Mouse (Mus musculus) neural tube, embryonic 15.5 days (tissue): Measurements from ENCODE around the gene A730061H03Rik. TPM values are rescaled to one million over a fixed set of nuclear protein-coding genes. Genes with fewer than 3 reads are reported as not detected.

Experiments
- ATAC-seq: fragments of 200-750 bp; cut with Nextera tagmentation; 2 replicates; pipeline ENCODE4 v1.8.0; 2017; ENCODE audit warnings: mild to moderate bottlenecking, moderate TSS enrichment, moderate library complexity; ENCODE audit not compliant: low FRiP score
- H3K27ac ChIP-seq: fragments of 300-500 bp; sonication (generic); replicated peaks from 2 replicates; pipeline ENCODE4 v1.5.1; 2015; ENCODE audit warnings: mild to moderate bottlenecking, inconsistent platforms
- H3K27me3 ChIP-seq: fragments of 300-500 bp; sonication (generic); replicated peaks from 2 replicates; pipeline ENCODE4 v1.6.1; 2015; ENCODE audit warnings: inconsistent platforms
- H3K36me3 ChIP-seq: fragments of 300-500 bp; sonication (generic); 2 replicates; pipeline ENCODE4 v1.6.1; 2015; ENCODE audit warnings: inconsistent platforms
- H3K4me1 ChIP-seq: fragments of 300-500 bp; sonication (generic); 2 replicates; pipeline ENCODE4 v1.6.1; 2015; ENCODE audit warnings: inconsistent platforms
- H3K4me2 ChIP-seq: fragments of 300-500 bp; sonication (generic); 2 replicates; pipeline ENCODE4 v1.6.1; 2015; ENCODE audit warnings: inconsistent platforms, mild to moderate bottlenecking, moderate library complexity
- H3K4me3 ChIP-seq: fragments of 300-500 bp; sonication (generic); replicated peaks from 2 replicates; pipeline ENCODE4 v1.5.1; 2015; ENCODE audit warnings: mild to moderate bottlenecking, inconsistent platforms
- H3K9ac ChIP-seq: fragments of 300-500 bp; sonication (generic); replicated peaks from 2 replicates; pipeline ENCODE4 v1.6.1; 2015; ENCODE audit warnings: mild to moderate bottlenecking, inconsistent platforms
- H3K9me3 ChIP-seq: fragments of 300-500 bp; sonication (generic); replicated peaks from 2 replicates; pipeline ENCODE4 v1.6.1; 2016; ENCODE audit warnings: inconsistent platforms
- WGBS: fragments of 180-500 bp; shearing (Covaris S2); methylation state at CpG from one replicate; pipeline ENCODE4 v1.1.7; 2015; ENCODE audit warnings: mixed read lengths; 5-methylcytosine and 5-hydroxymethylcytosine counted together
- polyA plus RNA-seq: library from polyadenylated mRNA; unstranded; fragments of >200 nt; fragmentation: Nextera tagmentation; extraction: Ambion mirVana; gene quantifications from 2 replicates; pipeline ENCODE4 v1.2.1, GENCODE M21; 2015

Gene A730061H03Rik
- polyA plus RNA-seq, 1 experiment from 2014 or later: 0.75 TPM

DNA sequence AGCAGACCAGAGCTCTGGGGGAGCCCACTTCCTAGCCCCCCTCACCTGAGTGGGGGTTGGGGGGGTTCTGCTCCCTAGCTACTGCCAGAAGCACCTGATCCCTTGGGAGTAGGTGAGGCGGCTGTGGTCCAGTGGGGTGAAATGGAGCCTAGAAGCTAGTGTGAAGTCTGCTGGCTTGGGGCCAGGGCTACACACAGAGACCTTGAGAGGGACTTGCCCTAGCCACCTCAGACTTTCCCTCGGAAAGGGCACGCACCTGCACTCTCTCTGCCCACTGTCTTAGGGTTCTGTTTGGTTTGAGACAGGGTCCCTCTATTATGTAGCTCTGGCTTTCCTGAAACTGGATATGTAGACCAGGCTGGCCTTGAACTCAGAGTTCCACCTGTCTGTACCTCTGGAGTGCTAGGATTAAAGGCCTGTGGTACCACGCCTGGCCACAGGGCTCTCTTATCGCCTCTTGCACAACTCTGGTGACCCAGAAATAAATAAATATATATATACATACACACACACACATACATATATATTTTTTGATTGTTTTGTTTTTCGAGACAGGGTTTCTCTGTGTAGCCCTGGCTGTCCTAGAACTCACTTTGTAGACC, 18.6 kb upstream of the A730061H03Rik start:
- Histone ChIP-seq H3K36me3 (peaks cover 21% of the 10 kb centered on the region), H3K9ac (peak overlapping the region; percentile 87), H3K4me3 (peak overlapping the region; percentile 74), H3K9me3 (no peaks in the 10 kb centered on the region), H3K4me1 (peaks cover 18% of the 10 kb centered on the region), H3K27ac (peak overlapping the region; percentile 89), H3K4me2 (peak overlapping the region; percentile 91), H3K27me3 (no peaks in the 10 kb centered on the region)
- peak; percentile 51 for ATAC-seq
- 34% methylated on average over 6 of the region's 6 CpGs for WGBS

DNA sequence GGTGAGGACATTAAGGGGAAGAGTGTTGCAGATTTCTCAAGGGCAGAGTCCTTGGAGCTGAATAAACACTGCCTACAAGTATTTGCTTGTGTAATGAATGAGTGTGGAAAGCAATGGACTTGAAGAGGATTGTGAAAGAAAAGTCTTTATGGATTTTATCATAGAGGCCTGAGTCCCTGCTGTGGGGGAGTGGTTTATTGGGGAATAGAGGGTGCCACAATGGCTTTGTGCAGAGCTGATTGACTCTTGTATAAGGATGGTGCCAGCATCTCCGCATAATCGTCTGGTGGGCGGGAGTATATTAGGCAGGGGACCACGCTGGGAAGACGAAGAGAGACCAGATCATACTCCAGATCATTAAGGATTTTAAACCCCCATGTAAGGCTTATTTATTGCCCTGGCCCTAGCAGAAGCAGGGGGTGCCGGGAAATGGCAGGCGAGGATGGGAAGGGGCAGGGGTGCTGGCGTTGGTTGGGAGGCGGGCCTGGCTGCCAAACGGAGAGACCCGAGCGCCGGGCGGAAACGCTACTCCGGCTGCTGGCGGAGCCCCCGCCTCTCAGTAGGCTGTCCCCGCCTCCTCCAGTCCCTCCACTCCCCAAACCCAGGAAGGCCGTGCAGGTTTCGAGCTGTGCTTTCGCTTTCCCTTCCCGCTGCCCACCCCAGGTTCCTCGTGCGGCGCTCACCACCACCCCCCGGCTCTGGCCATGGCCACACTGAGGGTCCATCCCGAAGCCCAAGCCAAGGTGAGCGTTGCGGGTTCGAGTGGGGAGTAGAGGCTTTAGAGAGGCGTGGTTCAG, 17.9 kb upstream of the A730061H03Rik start, which contains the start of gene Psme1:
Gene Psme1, plus strand, starts transcription at position 253 of the 797 bp plus-strand sequence.
- Histone ChIP-seq H3K27ac (peak within 1 kb of the TSS; percentile 89), H3K9me3 (no peaks in the 10 kb centered on the region), H3K4me2 (peak within 1 kb of the TSS; percentile 91), H3K4me1 (peaks cover 18% of the 10 kb centered on the region), H3K27me3 (no peaks in the 10 kb centered on the region), H3K4me3 (peak within 1 kb of the TSS; percentile 74), H3K9ac (peak within 1 kb of the TSS; percentile 87), H3K36me3 (peaks cover 21% of the 10 kb centered on the region)
- under 1% methylated on average over 32 of the region's 32 CpGs for WGBS
- peak; percentile 92 for ATAC-seq

DNA sequence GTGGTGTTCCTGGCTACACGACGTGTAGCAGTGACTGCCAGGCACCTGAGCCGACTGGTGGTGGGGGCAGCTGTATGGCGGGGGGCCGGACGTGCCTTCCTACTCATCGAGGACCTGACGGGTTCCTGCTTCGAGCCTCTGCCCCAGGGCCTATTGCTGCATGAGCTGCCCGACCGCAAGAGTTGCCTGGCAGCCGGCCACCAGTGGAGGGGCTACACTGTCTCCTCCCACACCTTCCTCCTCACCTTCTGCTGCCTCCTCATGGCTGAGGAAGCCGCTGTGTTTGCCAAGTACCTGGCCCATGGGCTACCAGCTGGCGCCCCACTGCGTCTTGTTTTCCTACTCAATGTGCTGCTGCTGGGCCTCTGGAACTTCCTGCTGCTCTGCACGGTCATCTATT, 16.2 kb upstream of the A730061H03Rik start:
- Histone ChIP-seq H3K4me1 (peaks cover 18% of the 10 kb centered on the region), H3K36me3 (peaks cover 14% of the 10 kb centered on the region), H3K27me3 (no peaks in the 10 kb centered on the region), H3K27ac (no peak overlapping the region), H3K4me3 (no peak overlapping the region), H3K4me2 (no peak overlapping the region), H3K9ac (no peak overlapping the region), H3K9me3 (no peaks in the 10 kb centered on the region)
- WGBS: 83% methylated on average over 16 of the region's 16 CpGs
- no peak for ATAC-seq

DNA sequence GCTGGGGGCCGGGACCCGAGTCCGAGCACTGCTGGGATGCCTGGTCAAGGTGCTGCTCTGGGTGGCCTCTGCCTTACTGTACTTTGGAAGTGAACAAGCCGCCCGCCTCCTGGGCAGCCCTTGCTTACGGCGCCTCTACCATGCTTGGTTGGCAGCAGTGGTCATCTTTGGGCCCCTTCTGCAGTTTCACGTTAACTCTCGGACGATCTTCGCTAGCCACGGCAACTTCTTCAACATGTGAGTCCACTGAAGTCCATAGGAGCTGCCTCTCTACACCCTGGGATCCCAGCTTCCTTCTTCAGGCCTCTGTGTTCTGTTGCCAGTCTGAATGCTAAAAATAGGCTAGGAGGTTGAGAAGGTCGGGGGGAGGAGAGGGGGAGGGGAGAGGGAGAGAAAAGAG, 15.5 kb upstream of the A730061H03Rik start:
- Histone ChIP-seq H3K4me2 (no peak overlapping the region), H3K4me1 (peaks cover 18% of the 10 kb centered on the region), H3K4me3 (no peak overlapping the region), H3K9ac (no peak overlapping the region), H3K27ac (no peak overlapping the region), H3K36me3 (peaks cover 12% of the 10 kb centered on the region), H3K9me3 (no peaks in the 10 kb centered on the region), H3K27me3 (no peaks in the 10 kb centered on the region)
- WGBS: 82% methylated on average over 13 of the region's 13 CpGs
- no peak for ATAC-seq

DNA sequence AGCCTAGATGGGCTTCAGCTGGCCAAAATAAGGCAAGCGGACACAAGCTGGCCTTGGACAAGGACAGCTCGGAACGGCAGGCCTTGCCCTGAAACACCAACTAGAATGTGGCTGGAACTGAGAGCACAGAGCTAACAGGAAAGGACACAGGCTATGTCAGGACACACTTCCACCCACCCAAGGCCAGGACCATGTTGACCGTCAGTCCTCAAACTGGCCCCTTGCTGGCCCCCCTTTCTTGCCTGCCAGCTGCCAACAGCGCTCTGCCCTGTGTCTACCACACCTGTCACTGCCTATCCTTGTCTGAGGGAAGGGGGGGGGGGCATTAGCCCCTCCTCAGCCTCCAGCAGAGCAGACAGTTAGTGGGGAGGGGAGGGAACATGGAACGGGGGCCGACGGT, 15.1 kb upstream of the A730061H03Rik start, which contains the start of gene Fitm1:
Gene Fitm1, plus strand, starts transcription at position 316 of the 400 bp plus-strand sequence.
- Histone ChIP-seq H3K4me2 (no peak within 1 kb of the TSS), H3K4me1 (peaks cover 18% of the 10 kb centered on the region), H3K27ac (no peak within 1 kb of the TSS), H3K27me3 (no peaks in the 10 kb centered on the region), H3K9me3 (no peaks in the 10 kb centered on the region), H3K4me3 (no peak within 1 kb of the TSS), H3K36me3 (peaks cover 12% of the 10 kb centered on the region; the same call in 1 of the 2 replicates), H3K9ac (no peak within 1 kb of the TSS)
- WGBS: 86% methylated on average over 7 of the region's 8 CpGs
- no peak for ATAC-seq

DNA sequence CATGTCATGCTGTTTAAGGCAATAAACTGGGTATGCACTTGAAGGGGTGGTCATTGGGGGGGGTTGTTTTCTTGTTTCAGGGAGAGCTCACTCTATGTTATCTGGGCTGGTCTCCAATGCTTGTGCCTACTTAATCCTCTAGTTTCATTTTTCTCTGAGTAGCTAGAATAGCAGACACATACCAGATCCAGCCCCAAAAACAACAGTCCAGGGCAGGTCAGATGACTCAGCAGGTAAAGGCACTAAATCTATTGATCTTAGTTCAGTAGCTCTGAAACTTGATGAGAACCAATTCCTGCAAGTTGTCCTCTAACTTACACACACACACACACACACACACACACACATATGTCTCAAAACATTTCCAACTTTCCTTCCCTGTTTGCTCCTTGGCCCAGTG, 11.6 kb upstream of the A730061H03Rik start:
- Histone ChIP-seq H3K36me3 (peaks cover 42% of the 10 kb centered on the region), H3K4me3 (no peak overlapping the region), H3K27me3 (no peaks in the 10 kb centered on the region), H3K9me3 (no peaks in the 10 kb centered on the region), H3K4me1 (no peaks in the 10 kb centered on the region), H3K4me2 (no peak overlapping the region), H3K9ac (no peak overlapping the region), H3K27ac (no peak overlapping the region)
- no peak for ATAC-seq

DNA sequence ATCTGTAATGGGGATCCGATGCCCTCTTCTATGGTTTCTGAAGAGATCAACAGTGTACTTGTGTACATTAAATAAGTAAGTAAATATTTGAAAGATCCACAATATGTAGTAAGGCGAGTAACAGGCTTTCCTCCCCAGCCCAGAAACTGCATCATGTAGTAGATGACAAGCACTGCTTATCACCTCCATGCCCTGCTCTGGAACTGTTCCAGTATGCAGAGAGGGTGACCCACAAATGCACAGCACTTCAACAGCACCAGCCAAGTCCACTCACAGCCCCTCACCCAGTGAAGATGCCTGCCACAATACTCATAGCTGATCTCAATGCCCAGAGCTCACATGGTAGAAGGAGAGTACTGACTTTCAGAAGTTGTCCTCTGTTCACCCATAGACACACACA, 10.4 kb upstream of the A730061H03Rik start:
- Histone ChIP-seq H3K9me3 (no peaks in the 10 kb centered on the region), H3K4me2 (no peak overlapping the region), H3K4me3 (no peak overlapping the region), H3K27ac (no peak overlapping the region), H3K36me3 (peaks cover 53% of the 10 kb centered on the region), H3K4me1 (no peaks in the 10 kb centered on the region), H3K9ac (no peak overlapping the region), H3K27me3 (no peaks in the 10 kb centered on the region)
- no peak for ATAC-seq
- 93% methylated on average over 2 of the region's 2 CpGs for WGBS

DNA sequence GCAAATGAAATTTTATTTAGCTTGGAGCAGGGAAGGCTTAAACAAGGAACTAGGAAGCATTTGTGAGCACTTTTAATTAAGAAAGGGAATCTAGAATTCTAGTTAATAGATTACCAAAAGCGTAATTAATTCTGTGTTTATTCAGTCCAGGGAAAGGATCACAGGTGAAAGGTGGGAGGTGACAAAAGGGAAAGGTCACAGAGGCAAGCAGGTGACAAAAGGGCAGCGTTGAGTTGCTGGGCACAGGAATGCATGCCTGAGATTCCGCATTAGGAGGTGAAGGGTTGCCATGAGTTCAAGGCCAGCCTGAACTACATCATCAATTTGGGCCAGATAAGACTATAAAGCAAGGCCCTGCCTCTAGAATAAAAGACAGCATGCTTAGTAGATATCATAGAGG, 7.3 kb upstream of the A730061H03Rik start:
- 98% methylated on average over 3 of the region's 3 CpGs for WGBS
- Histone ChIP-seq H3K27ac (no peak overlapping the region), H3K4me2 (no peak overlapping the region), H3K4me1 (peaks cover 6% of the 10 kb centered on the region; the same call in 1 of the 2 replicates), H3K4me3 (no peak overlapping the region), H3K9me3 (no peaks in the 10 kb centered on the region), H3K27me3 (no peaks in the 10 kb centered on the region), H3K36me3 (peaks cover 75% of the 10 kb centered on the region), H3K9ac (no peak overlapping the region)
- no peak for ATAC-seq

DNA sequence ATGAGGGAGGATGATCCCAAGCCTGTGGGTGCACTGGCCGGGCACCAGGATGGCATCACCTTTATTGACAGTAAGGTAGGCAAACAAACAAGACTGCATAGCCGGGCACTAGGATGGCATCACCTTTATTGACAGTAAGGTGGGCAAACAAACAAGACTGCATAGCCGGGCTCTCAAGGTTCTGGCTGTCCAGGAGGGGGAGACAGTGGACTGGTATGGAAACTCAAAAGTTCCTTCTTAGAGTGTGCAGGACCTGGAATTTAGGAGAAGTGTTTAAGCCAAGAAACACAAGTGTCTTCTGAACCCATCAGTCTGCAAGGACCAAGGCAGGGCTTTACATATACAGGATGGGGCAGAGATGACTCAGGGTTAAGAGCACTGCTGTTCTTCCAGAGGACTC, 5.5 kb upstream of the A730061H03Rik start:
- no peak overlapping the region for H3K4me2 ChIP-seq
- peaks cover 72% of the 10 kb centered on the region for H3K36me3 ChIP-seq
- no peak for ATAC-seq
- no peak overlapping the region for H3K9ac ChIP-seq
- no peak overlapping the region for H3K27ac ChIP-seq
- no peaks in the 10 kb centered on the region for H3K27me3 ChIP-seq
- no peak overlapping the region for H3K4me3 ChIP-seq
- H3K9me3 ChIP-seq: no peaks in the 10 kb centered on the region
- peaks cover 22% of the 10 kb centered on the region for H3K4me1 ChIP-seq
- 92% methylated on average over 3 of the region's 3 CpGs for WGBS

DNA sequence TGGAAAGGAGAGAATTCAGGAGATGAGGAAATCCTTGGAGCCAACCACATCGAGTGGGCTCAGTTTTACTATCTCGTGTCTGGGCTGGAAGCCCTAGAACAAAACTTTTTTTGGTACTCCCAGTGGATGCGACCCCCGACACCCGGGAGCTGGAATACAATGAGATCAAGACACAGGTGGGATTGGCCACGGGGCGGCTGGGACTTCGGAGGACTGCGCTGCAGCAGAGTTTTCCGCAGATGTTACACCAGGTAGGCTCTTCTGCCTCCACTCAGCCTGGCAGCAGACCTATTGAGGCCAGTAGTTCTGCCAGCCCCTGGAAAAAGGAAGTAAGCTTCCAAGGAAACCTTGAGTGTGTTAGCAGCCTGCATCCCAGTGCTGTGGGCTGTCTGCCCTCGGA, 3.0 kb upstream of the A730061H03Rik start:
- Histone ChIP-seq H3K9me3 (no peaks in the 10 kb centered on the region), H3K27me3 (no peaks in the 10 kb centered on the region), H3K4me3 (no peak overlapping the region), H3K4me1 (peaks cover 25% of the 10 kb centered on the region), H3K27ac (no peak overlapping the region), H3K36me3 (peaks cover 48% of the 10 kb centered on the region), H3K9ac (no peak overlapping the region), H3K4me2 (no peak overlapping the region)
- 94% methylated on average over 11 of the region's 11 CpGs for WGBS
- ATAC-seq: no peak

DNA sequence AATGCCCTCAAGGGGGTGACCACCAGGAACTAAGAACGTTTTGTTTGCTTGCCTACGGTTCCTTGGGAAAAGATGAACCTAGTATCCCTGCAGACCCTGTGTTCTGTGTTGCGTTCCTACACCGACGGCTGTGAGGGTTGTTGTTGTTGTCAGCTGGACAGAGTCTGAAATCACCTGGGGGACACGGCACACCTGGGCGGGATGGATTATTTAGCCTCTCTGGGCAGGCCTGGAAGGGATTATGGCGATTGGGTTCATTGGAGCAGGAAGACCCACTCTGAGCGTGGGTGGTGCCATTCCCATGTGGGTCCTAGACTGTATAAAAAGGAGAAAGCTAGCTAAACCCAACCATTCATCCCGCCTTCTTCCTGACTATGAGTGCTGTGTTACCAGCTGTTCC, 1.7 kb upstream of the A730061H03Rik start:
- H3K9ac ChIP-seq: no peak overlapping the region
- H3K4me1 ChIP-seq: peaks cover 25% of the 10 kb centered on the region
- no peak overlapping the region for H3K27ac ChIP-seq
- WGBS: 91% methylated on average over 10 of the region's 10 CpGs
- no peak for ATAC-seq
- H3K36me3 ChIP-seq: peaks cover 34% of the 10 kb centered on the region
- H3K27me3 ChIP-seq: no peaks in the 10 kb centered on the region
- H3K4me3 ChIP-seq: peak overlapping the region; percentile 63; the same call in 1 of the 2 replicates
- H3K9me3 ChIP-seq: no peaks in the 10 kb centered on the region
- H3K4me2 ChIP-seq: peak overlapping the region; percentile 86

DNA sequence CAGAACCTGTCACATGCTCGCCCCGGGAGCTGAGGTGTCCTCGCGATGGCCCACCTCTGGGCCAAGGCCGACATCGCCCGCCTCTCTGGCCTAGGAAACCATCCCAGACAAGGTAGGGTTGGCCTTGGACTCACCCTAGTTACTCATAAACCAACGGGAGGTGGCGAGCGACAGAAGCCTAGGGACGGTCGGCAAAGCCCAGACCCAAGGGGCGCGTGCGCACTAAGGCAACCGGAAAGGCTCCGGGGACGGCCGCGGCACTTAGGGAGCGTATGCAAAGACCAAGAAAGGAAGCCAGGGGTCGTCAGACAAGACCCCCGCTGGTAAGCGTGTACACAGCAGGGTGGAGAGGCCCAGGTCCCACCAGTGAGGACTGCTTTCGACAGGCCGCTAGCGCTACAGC, 406 bp downstream of the A730061H03Rik start, which contains the start of gene Dcaf11:
Gene Dcaf11, plus strand, starts transcription at position 208 of the 403 bp plus-strand sequence.
- peak; percentile 82 for ATAC-seq
- peak within 1 kb of the TSS; percentile 70 for H3K9ac ChIP-seq
- under 1% methylated on average over 27 of the region's 27 CpGs for WGBS
- no peaks in the 10 kb centered on the region for H3K27me3 ChIP-seq
- peak within 1 kb of the TSS; percentile 99 for H3K27ac ChIP-seq
- peaks cover 25% of the 10 kb centered on the region for H3K4me1 ChIP-seq
- H3K4me2 ChIP-seq: peak within 1 kb of the TSS; percentile 86
- H3K36me3 ChIP-seq: peaks cover 14% of the 10 kb centered on the region
- no peaks in the 10 kb centered on the region for H3K9me3 ChIP-seq
- peak within 1 kb of the TSS; percentile 63 for H3K4me3 ChIP-seq
